Mouse (Mus musculus) MEL (cell line): ENCODE measurements around the gene Gm49342. TPM values are rescaled to one million over a fixed set of nuclear protein-coding genes. Genes with fewer than 3 reads are reported as not detected.
"Not testable (repeated sequence)": the region's sequence is repeated elsewhere in the genome, so short reads cannot be mapped to it uniquely, and the experiment has no call there.

Experiments used
- DNase-seq: peaks from one replicate; pipeline ENCODE4 v3.0.0; 2011; ENCODE audit warnings: low read depth, low spot score
- H3K27ac ChIP-seq: 2 replicates; pipeline ENCODE4 v1.5.1; 2012; ENCODE audit warnings: low read depth, mild to moderate bottlenecking, control low read depth, low read length, moderate library complexity; ENCODE audit not compliant: control insufficient read depth
- H3K27me3 ChIP-seq, 2 experiments: fragments of 150-350 bp in 1 of 2; sonication (generic) in 1 of 2; 2 replicates each; pipeline ENCODE4 v1.6.1; 2012; ENCODE audit warnings: low read length in 2 of 2, mild to moderate bottlenecking in 2 of 2, improper control_type of control experiment in 1 of 2, moderate library complexity in 1 of 2; ENCODE audit not compliant: insufficient read depth in 2 of 2, control insufficient read depth in 1 of 2
- H3K36me3 ChIP-seq, 2 experiments: 2 replicates each; pipeline ENCODE4 v1.6.1; 2012 to 2014; ENCODE audit warnings: low read length in 2 of 2, improper control_type of control experiment in 1 of 2, inconsistent platforms in 1 of 2, mild to moderate bottlenecking in 1 of 2; ENCODE audit not compliant: insufficient read depth in 2 of 2, control insufficient read depth in 1 of 2
- H3K4me1 ChIP-seq, 2 experiments: fragments of 150-350 bp in 1 of 2; sonication (generic) in 1 of 2; 2 replicates each; pipeline ENCODE4 v1.6.1; 2012; ENCODE audit warnings: low read length in 2 of 2, improper control_type of control experiment in 1 of 2, mild to moderate bottlenecking in 1 of 2; ENCODE audit not compliant: insufficient read depth in 2 of 2, control insufficient read depth in 1 of 2
- H3K4me3 ChIP-seq, 2 experiments: fragments of 150-350 bp in 1 of 2; sonication (generic) in 1 of 2; 2 replicates each; pipeline ENCODE4 v1.5.1; 2012; ENCODE audit warnings: low read depth in 2 of 2, low read length in 2 of 2, mild to moderate bottlenecking in 2 of 2, moderate library complexity in 2 of 2, control low read depth in 1 of 2, improper control_type of control experiment in 1 of 2; ENCODE audit not compliant: control insufficient read depth in 1 of 2, insufficient read depth in 1 of 2
- H3K79me2 ChIP-seq: 2 replicates; pipeline ENCODE4 v1.6.1; 2012; ENCODE audit warnings: mild to moderate bottlenecking, low read length, moderate library complexity; ENCODE audit not compliant: control insufficient read depth, poor library complexity, insufficient read depth
- H3K9ac ChIP-seq: 2 replicates; pipeline ENCODE4 v1.6.1; 2012; ENCODE audit warnings: low read depth, mild to moderate bottlenecking, control low read depth, low read length, moderate library complexity; ENCODE audit not compliant: control insufficient read depth, poor library complexity, severe bottlenecking
- H3K9me3 ChIP-seq: fragments of 150-350 bp; sonication (generic); replicated peaks from 2 replicates; pipeline ENCODE4 v1.6.1; 2012; ENCODE audit warnings: mild to moderate bottlenecking, low read length, improper control_type of control experiment, moderate library complexity; ENCODE audit not compliant: insufficient read depth
- BHLHE40 ChIP-seq: IDR thresholded peaks from 2 replicates; pipeline ENCODE4 v1.6.1; 2012; ENCODE audit warnings: low read depth, mild to moderate bottlenecking, inconsistent platforms, low read length, improper control_type of control experiment, borderline replicate concordance
- CTCF ChIP-seq, 3 experiments: IDR thresholded peaks in 2 of 3; conservative IDR thresholded peaks in 1 of 3; 2 replicates each; pipeline ENCODE4 v1.5.1; 2011 to 2012; ENCODE audit warnings: low read length in 3 of 3, low read depth in 2 of 3, mild to moderate bottlenecking in 2 of 3, improper control_type of control experiment in 1 of 3, inconsistent platforms in 1 of 3, mixed read lengths in 1 of 3, moderate library complexity in 1 of 3; ENCODE audit not compliant: control insufficient read depth in 1 of 3, insufficient read depth in 1 of 3, poor library complexity in 1 of 3, severe bottlenecking in 1 of 3
- ELF1 ChIP-seq: IDR thresholded peaks from 2 replicates; pipeline ENCODE4 v1.6.1; 2014; ENCODE audit warnings: low read depth, mild to moderate bottlenecking, inconsistent platforms, low read length, improper control_type of control experiment, moderate library complexity
- EP300 ChIP-seq, 2 experiments: IDR thresholded peaks; 2 replicates each; pipeline ENCODE4 v1.6.1; 2011; ENCODE audit warnings: improper control_type of control experiment in 2 of 2, low read length in 2 of 2, low read depth in 1 of 2, mild to moderate bottlenecking in 1 of 2
- GABPA ChIP-seq: IDR thresholded peaks from 2 replicates; pipeline ENCODE4 v1.6.1; 2012; ENCODE audit warnings: low read depth, mild to moderate bottlenecking, inconsistent platforms, low read length, improper control_type of control experiment, moderate library complexity
- GATA1 ChIP-seq: IDR thresholded peaks from 2 replicates; pipeline ENCODE4 v1.6.1; 2011; ENCODE audit warnings: low read depth, low read length, improper control_type of control experiment
- HCFC1 ChIP-seq: IDR thresholded peaks from 2 replicates; pipeline ENCODE4 v1.6.1; 2012; ENCODE audit warnings: low read depth, mild to moderate bottlenecking, inconsistent platforms, low read length, improper control_type of control experiment, moderate library complexity
- MEF2A ChIP-seq: IDR thresholded peaks from 2 replicates; pipeline ENCODE4 v1.6.1; 2014; ENCODE audit warnings: low read depth, mild to moderate bottlenecking, inconsistent platforms, low read length, improper control_type of control experiment; ENCODE audit not compliant: poor library complexity, insufficient replicate concordance, severe bottlenecking; ENCODE audit errors: extremely low read depth
- MXI1 ChIP-seq: IDR thresholded peaks from 2 replicates; pipeline ENCODE4 v1.6.1; 2011; ENCODE audit warnings: mild to moderate bottlenecking, low read depth, low read length, improper control_type of control experiment
- MYB ChIP-seq: IDR thresholded peaks from 2 replicates; pipeline ENCODE4 v1.6.1; 2011; ENCODE audit warnings: mild to moderate bottlenecking, low read depth, low read length, improper control_type of control experiment
- MYC ChIP-seq: IDR thresholded peaks from 2 replicates; pipeline ENCODE4 v1.6.1; 2011; ENCODE audit warnings: low read depth, mild to moderate bottlenecking, low read length, improper control_type of control experiment, moderate library complexity
- POLR2A ChIP-seq, 2 experiments: IDR thresholded peaks; 2 replicates each; pipeline ENCODE4 v1.6.1; 2011 to 2012; ENCODE audit warnings: low read length in 2 of 2, mild to moderate bottlenecking in 2 of 2, control low read depth in 1 of 2, improper control_type of control experiment in 1 of 2, low read depth in 1 of 2, moderate library complexity in 1 of 2; ENCODE audit not compliant: control insufficient read depth in 1 of 2, insufficient read depth in 1 of 2, poor library complexity in 1 of 2
- RAD21 ChIP-seq: IDR thresholded peaks from 2 replicates; pipeline ENCODE4 v1.6.1; 2011; ENCODE audit warnings: mild to moderate bottlenecking, low read depth, low read length, improper control_type of control experiment
- RCOR1 ChIP-seq: IDR thresholded peaks from 2 replicates; pipeline ENCODE4 v1.6.1; 2012; ENCODE audit warnings: low read depth, mild to moderate bottlenecking, inconsistent platforms, low read length, improper control_type of control experiment
- SIN3A ChIP-seq: IDR thresholded peaks from 2 replicates; pipeline ENCODE4 v1.6.1; 2012; ENCODE audit warnings: low read length, improper control_type of control experiment, inconsistent platforms
- TAL1 ChIP-seq: IDR thresholded peaks from 2 replicates; pipeline ENCODE4 v1.6.1; 2012; ENCODE audit warnings: mild to moderate bottlenecking, inconsistent platforms, low read length, moderate library complexity, mixed read lengths
- TBP ChIP-seq: IDR thresholded peaks from 2 replicates; pipeline ENCODE4 v1.8.0; 2011; ENCODE audit warnings: low read depth, low read length, improper control_type of control experiment
- TCF12 ChIP-seq: IDR thresholded peaks from 2 replicates; pipeline ENCODE4 v1.6.1; 2014; ENCODE audit warnings: low read depth, mild to moderate bottlenecking, inconsistent platforms, low read length, improper control_type of control experiment, moderate library complexity
- USF1 ChIP-seq: IDR thresholded peaks from 2 replicates; pipeline ENCODE4 v1.6.1; 2014; ENCODE audit warnings: low read depth, mild to moderate bottlenecking, inconsistent platforms, low read length, improper control_type of control experiment, moderate library complexity
- ZC3H11A ChIP-seq: IDR thresholded peaks from 2 replicates; pipeline ENCODE4 v1.6.1; 2012; ENCODE audit warnings: low read depth, mild to moderate bottlenecking, inconsistent platforms, low read length, improper control_type of control experiment
- ZKSCAN1 ChIP-seq: IDR thresholded peaks from 2 replicates; pipeline ENCODE4 v1.6.1; 2012; ENCODE audit warnings: low read depth, mild to moderate bottlenecking, inconsistent platforms, low read length, improper control_type of control experiment, moderate library complexity
- ZMIZ1 ChIP-seq: IDR thresholded peaks from 2 replicates; pipeline ENCODE4 v1.6.1; 2012; ENCODE audit warnings: low read depth, mild to moderate bottlenecking, inconsistent platforms, low read length, improper control_type of control experiment, moderate library complexity
- polyA plus RNA-seq, 2 experiments: library from polyadenylated mRNA; stranded (reverse) in 1 of 2; unstranded in 1 of 2; fragments of >175 nt in 1 of 2; fragments of >200 nt in 1 of 2; gene quantifications; 2 replicates each; pipeline versions ENCODE4 v1.2.1 to v1.2.4; 2012; ENCODE audit warnings: low replicate concordance in 2 of 2, low read depth in 1 of 2; ENCODE audit not compliant: insufficient read length in 2 of 2, insufficient read depth in 1 of 2, missing spikeins in 1 of 2
- total RNA-seq: library from RNA; depleted of rRNA; stranded (reverse); fragments of 300-350 nt; gene quantifications from 2 replicates; pipeline ENCODE4 v1.2.3, GENCODE M21; 2012

Gm49342 gene
- total and polyA plus RNA-seq, 3 experiments: 14.5 to 45.2 TPM; not detected in 1

GRCm38 (mm10) chr14:50903973-50904827, 40.1 kb upstream of the Gm49342 start:
- no peak overlapping the region for H3K4me3 ChIP-seq
- H3K27me3 ChIP-seq: no peaks in the 10 kb centered on the region
- H3K9ac ChIP-seq: no peak overlapping the region
- no peaks in the 10 kb centered on the region for H3K36me3 ChIP-seq
- TF ChIP-seq ZC3H11A (no peak), MYC (no peak), MEF2A (no peak), TCF12 (no peak), TAL1 (no peak), USF1 (no peak), CTCF (IDR thresholded peaks at IDR 0.05 in 2 of 3, conservative IDR thresholded peaks at IDR 0.05 in 1 of 3; ENCODE audit: control insufficient read depth in 1 of 3, insufficient read depth in 1 of 3, low read depth in 2 of 3, low read length in 3 of 3, poor library complexity in 1 of 3, severe bottlenecking in 1 of 3) (no peak), SIN3A (no peak), GABPA (no peak), ELF1 (no peak), BHLHE40 (no peak), EP300 (IDR thresholded peaks at IDR 0.05; ENCODE audit: low read depth in 1 of 2, low read length in 2 of 2) (no peak), RCOR1 (no peak), HCFC1 (no peak), GATA1 (no peak), ZMIZ1 (no peak), POLR2A (IDR thresholded peaks at IDR 0.05; ENCODE audit: control insufficient read depth in 1 of 2, insufficient read depth in 1 of 2, low read depth in 1 of 2, low read length in 2 of 2, poor library complexity in 1 of 2) (no peak), MYB (no peak)
- no peaks in the 10 kb centered on the region for H3K9me3 ChIP-seq
- no peaks in the 10 kb centered on the region for H3K4me1 ChIP-seq
- H3K79me2 ChIP-seq: no peaks in the 10 kb centered on the region
- no peak overlapping the region for H3K27ac ChIP-seq
- no peak for DNase-seq

GRCm38 (mm10) chr14:50904828-50905129, 39.5 kb upstream of the Gm49342 start:
- Histone ChIP-seq H3K9me3 (no peaks in the 10 kb centered on the region), H3K4me1 (no peaks in the 10 kb centered on the region), H3K27ac (no peak overlapping the region), H3K36me3 (no peaks in the 10 kb centered on the region), H3K79me2 (no peaks in the 10 kb centered on the region), H3K4me3 (no peak overlapping the region), H3K27me3 (no peaks in the 10 kb centered on the region), H3K9ac (no peak overlapping the region)
- no peak for DNase-seq
- no peak for TF ChIP-seq BHLHE40
- no peak for TF ChIP-seq ZKSCAN1
- no peak for TF ChIP-seq MXI1
- TF ChIP-seq TBP: peak; percentile 91
- no peak; the same call in 1 of the 2 replicates for TF ChIP-seq RAD21

GRCm38 (mm10) chr14:50905327-50905726, 39.0 kb upstream of the Gm49342 start:
- H3K9me3 ChIP-seq, H3K27ac ChIP-seq, H3K36me3 ChIP-seq, H3K27me3 ChIP-seq, DNase-seq, H3K4me3 ChIP-seq, H3K79me2 ChIP-seq, H3K9ac ChIP-seq, H3K4me1 ChIP-seq: not testable (repeated sequence)
